Mouse (Mus musculus) cortical plate, adult 2 months (tissue): ENCODE results near the gene Gm28038. TPM values are rescaled to one million over a fixed set of nuclear protein-coding genes. Genes with fewer than 3 reads are reported as not detected.
A peak's percentile ranks its signal among the peaks of the same experiment; 100 is the strongest.

Experiments
- H3K27ac ChIP-seq: fragments of 200-500 bp; 2 replicates; pipeline ENCODE4 v1.5.1; 2012; ENCODE audit warnings: low read length, control low read depth, inconsistent platforms; ENCODE audit not compliant: insufficient read depth
- H3K4me1 ChIP-seq: fragments of 200-500 bp; 2 replicates; pipeline ENCODE4 v1.6.1; 2011; ENCODE audit warnings: low read length; ENCODE audit not compliant: control insufficient read depth, insufficient read depth
- H3K4me3 ChIP-seq: fragments of 200-500 bp; 2 replicates; pipeline ENCODE4 v1.5.1; 2011; ENCODE audit warnings: mild to moderate bottlenecking, low read length, control low read depth; ENCODE audit not compliant: insufficient read depth
- CTCF ChIP-seq: fragments of 200-500 bp; IDR thresholded peaks from 2 replicates; pipeline ENCODE4 v1.5.1; 2011; ENCODE audit warnings: mild to moderate bottlenecking, control low read depth, low read length; ENCODE audit not compliant: insufficient read depth; ENCODE audit errors: extremely low read depth
- POLR2A ChIP-seq: fragments of 200-500 bp; IDR thresholded peaks from 2 replicates; pipeline ENCODE4 v1.6.1; 2011; ENCODE audit warnings: mild to moderate bottlenecking, low read length, control low read depth; ENCODE audit not compliant: insufficient read depth; ENCODE audit errors: extremely low read depth
- polyA plus RNA-seq: library from polyadenylated mRNA; depleted of rRNA; stranded (reverse); fragments of >200 nt; gene quantifications from 2 replicates; pipeline ENCODE4 v1.2.3, GENCODE M21; 2012

Gm28038 gene
- polyA plus RNA-seq, 1 experiment, result not detected

DNA sequence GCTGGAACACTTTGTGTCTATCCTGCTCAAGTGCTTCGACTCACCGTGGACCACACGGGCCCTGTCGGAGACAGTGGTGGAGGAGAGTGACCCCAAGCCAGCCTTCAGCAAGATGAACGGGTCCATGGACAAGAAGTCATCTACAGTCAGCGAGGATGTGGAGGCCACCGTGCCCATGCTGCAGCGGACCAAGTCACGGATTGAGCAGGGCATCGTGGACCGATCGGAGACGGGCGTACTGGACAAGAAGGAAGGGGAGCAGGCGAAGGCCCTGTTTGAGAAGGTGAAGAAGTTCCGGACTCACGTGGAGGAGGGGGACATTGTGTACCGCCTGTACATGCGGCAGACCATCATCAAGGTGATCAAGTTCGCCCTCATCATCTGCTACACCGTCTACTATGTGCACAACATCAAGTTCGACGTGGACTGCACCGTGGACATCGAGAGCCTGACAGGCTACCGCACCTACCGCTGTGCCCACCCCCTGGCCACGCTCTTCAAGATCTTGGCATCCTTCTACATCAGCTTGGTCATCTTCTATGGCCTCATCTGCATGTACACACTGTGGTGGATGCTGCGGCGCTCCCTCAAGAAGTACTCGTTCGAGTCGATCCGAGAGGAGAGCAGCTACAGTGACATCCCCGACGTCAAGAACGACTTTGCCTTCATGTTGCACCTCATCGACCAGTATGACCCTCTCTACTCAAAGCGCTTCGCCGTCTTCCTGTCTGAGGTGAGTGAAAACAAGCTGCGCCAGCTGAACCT is 25.0 kb upstream of the Gm28038 start:
- TF ChIP-seq CTCF (no peak), POLR2A (no peak)
- Histone ChIP-seq H3K4me3 (no peak overlapping the region), H3K27ac (no peak overlapping the region), H3K4me1 (peaks cover 12% of the 10 kb centered on the region)

DNA sequence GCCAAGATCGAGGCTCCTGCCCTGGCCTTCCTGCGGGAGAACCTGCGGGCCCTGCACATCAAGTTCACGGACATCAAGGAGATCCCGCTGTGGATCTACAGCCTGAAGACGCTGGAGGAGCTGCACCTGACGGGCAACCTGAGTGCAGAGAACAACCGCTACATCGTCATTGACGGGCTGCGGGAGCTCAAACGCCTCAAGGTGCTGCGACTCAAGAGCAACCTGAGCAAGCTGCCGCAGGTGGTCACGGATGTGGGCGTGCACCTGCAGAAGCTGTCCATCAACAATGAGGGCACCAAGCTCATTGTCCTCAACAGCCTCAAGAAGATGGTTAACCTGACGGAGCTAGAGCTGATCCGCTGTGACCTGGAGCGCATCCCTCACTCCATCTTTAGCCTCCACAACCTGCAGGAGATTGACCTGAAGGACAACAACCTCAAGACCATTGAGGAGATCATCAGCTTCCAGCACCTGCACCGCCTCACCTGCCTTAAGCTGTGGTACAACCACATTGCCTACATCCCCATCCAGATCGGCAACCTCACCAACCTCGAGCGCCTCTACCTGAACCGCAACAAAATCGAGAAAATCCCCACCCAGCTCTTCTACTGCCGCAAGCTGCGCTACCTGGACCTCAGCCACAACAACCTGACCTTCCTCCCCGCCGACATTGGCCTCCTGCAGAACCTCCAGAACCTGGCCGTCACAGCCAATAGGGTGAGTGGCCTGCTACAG is 24.1 kb upstream of the Gm28038 start:
- Histone ChIP-seq H3K4me1 (peaks cover 12% of the 10 kb centered on the region), H3K27ac (no peak overlapping the region)
- no peak for TF ChIP-seq CTCF
- no peak for TF ChIP-seq POLR2A

GRCm38 (mm10) chr2:30257699-30258460 is 23.0 kb upstream of the Gm28038 start:
- no peak for TF ChIP-seq POLR2A
- TF ChIP-seq CTCF, result no peak
- H3K4me1 ChIP-seq, result peaks cover 6% of the 10 kb centered on the region
- 0 out of 2 replicates have a peak overlapping the region, but pooled peaks have one; percentile 18 for H3K27ac ChIP-seq
- no peak overlapping the region for H3K4me3 ChIP-seq

More for the DNA sequence above, 24.1 kb upstream of the Gm28038 start:
- no peak overlapping the region for H3K4me3 ChIP-seq

DNA sequence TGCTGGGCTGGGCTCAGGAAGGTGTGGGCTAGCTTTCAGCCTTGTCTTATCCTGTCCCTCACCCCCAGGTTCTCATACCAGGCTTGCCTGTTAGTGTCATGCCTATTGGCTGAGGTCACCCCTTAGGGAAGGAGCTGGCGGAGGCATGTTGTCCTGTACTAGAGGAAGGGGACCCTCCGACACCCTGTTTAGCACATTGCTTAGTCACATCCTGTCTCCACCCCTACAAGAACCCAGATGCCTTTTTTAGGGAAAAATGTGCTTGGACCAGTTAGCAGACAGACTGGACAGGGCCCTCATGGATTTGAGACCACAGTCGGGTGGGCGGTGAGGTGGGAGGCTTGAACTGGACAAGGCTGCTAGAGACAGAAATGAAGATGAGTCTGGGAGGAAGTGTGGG is 22.2 kb upstream of the Gm28038 start:
- Histone ChIP-seq H3K4me1 (peaks cover 8% of the 10 kb centered on the region), H3K4me3 (no peak overlapping the region), H3K27ac (no peak overlapping the region)
- TF ChIP-seq POLR2A (no peak), CTCF (no peak)

GRCm38 (mm10) chr2:30259131-30260064 is 21.4 kb upstream of the Gm28038 start:
- Histone ChIP-seq H3K4me3 (no peak overlapping the region), H3K27ac (no peak overlapping the region), H3K4me1 (peaks cover 8% of the 10 kb centered on the region)
- TF ChIP-seq CTCF, result no peak
- no peak for TF ChIP-seq POLR2A

DNA sequence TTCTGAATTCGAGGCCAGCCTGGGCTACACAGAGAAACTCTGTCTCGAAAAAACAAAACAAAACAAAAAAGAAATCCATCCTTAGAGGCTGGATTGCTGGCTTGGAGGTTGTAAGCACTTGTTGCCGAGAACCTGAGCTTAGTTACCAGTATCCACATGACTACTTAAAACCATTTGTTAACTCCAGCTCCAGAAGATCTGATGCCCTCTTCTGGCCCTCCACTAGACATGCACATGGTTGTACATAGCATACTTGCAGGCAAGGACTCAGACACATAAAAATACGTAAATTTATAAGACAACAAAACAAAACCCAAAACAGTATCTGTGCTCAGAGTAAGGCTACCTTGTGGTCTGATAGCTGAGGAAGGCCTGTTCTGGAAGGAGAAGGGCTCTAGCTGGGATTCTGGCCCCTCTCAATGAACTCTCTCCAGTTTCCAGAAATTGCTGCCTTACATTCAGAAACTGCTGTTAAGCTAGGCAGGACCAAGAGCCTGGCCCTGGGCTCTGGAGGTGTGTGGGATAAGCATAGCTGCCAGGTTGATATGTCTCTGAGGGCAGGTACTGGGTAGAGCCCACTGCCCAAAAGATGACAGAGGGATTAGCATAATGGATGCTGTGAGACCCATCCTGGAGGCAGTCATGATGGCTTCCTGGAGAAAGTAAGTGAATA is 19.6 kb upstream of the Gm28038 start:
- H3K27ac ChIP-seq, result no peak overlapping the region
- H3K4me3 ChIP-seq, result no peak overlapping the region
- H3K4me1 ChIP-seq, result peaks cover 10% of the 10 kb centered on the region
- TF ChIP-seq CTCF (no peak), POLR2A (no peak)

DNA sequence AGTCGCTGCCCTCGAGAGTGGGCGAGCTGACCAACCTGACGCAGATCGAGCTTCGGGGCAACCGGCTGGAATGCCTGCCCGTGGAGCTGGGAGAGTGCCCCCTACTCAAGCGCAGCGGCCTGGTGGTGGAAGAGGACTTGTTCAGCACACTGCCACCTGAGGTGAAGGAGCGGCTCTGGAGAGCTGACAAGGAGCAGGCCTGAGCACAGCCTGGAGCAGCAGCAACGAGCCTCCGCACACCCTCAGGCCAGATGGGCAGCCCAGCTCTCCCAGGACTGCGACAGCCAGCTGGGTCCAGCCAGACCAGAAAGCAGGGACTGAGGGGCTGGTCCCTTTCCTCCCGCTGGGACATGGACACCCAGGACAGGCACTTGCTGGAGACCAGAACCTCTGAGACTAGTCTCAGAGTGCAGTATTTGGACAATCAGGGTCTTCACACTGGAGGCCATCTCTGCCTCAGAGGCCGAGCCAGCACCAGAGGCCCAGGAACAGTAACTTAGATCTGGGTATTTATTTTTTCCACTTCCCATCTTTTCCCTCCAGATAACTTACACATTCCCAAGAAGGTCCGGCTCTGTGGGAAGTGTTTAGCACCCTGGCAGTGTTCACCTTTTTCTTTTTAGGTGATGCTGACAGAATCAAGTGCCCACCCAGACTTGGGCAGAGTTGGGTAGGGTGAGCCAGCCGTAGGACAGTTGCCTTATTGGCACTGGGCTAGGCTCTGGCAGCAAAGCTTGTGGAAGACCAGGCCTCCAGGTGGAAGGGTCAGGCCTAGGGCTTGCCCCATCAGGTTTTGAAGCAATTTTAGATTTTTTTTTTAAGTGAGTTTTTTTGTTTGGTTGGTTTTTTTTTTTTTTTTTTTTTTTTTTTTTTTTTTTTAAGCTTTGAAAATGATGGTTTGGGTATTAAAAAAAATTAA is 18.7 kb upstream of the Gm28038 start:
- TF ChIP-seq CTCF (no peak), POLR2A (no peak)
- no peak overlapping the region for H3K4me3 ChIP-seq
- H3K27ac ChIP-seq, result no peak overlapping the region; the same call in 1 of the 2 replicates
- H3K4me1 ChIP-seq, result peaks cover 10% of the 10 kb centered on the region
